Mouse (Mus musculus) lung, postnatal 36 days (tissue): ENCODE results near the gene Gata2.
"Not testable (repeated sequence)": the region's sequence is repeated elsewhere in the genome, so short reads cannot be mapped to it uniquely, and the experiment has no call there.

ENCODE experiments used
- DNase-seq: peaks from one replicate; pipeline ENCODE4 v3.0.0; 2022; ENCODE audit warnings: mixed read lengths

The Gata2 gene

GRCm38 (mm10) chr6:88193433-88194052 lies at the start of gene Gata2:
Gene Gata2, plus strand, starts transcription at chr6:88193891.
- DNase-seq: peak; percentile 50

GRCm38 (mm10) chr6:88145793-88146192 lies 47.9 kb upstream of the Gata2 start:
- no peak for DNase-seq

- peak; percentile 76 for DNase-seq
Measured at GRCm38 (mm10) chr6:88146576-88146975, 47.1 kb upstream of the Gata2 start.

GRCm38 (mm10) chr6:88147411-88148003 lies 46.2 kb upstream of the Gata2 start:
- peak; percentile 91 for DNase-seq

GRCm38 (mm10) chr6:88151335-88151734 lies 42.4 kb upstream of the Gata2 start:
- DNase-seq: no peak

GRCm38 (mm10) chr6:88152127-88152705 lies 41.5 kb upstream of the Gata2 start:
- DNase-seq: peak; percentile 88

GRCm38 (mm10) chr6:88152979-88153378 lies 40.7 kb upstream of the Gata2 start:
- no peak for DNase-seq

GRCm38 (mm10) chr6:88155614-88156013 lies 38.1 kb upstream of the Gata2 start:
- not testable (repeated sequence) for DNase-seq

- no peak for DNase-seq
Measured at GRCm38 (mm10) chr6:88158790-88159189, 34.9 kb upstream of the Gata2 start.

GRCm38 (mm10) chr6:88166054-88166453 lies 27.6 kb upstream of the Gata2 start:
- no peak for DNase-seq

GRCm38 (mm10) chr6:88174191-88174590 lies 19.5 kb upstream of the Gata2 start:
- no peak for DNase-seq

- DNase-seq: no peak
Measured at GRCm38 (mm10) chr6:88174676-88175075, 19.0 kb upstream of the Gata2 start.

- DNase-seq: no peak
Measured at GRCm38 (mm10) chr6:88184671-88185070, 9.0 kb upstream of the Gata2 start.

GRCm38 (mm10) chr6:88188148-88188547 lies 5.5 kb upstream of the Gata2 start:
- DNase-seq: no peak

GRCm38 (mm10) chr6:88189312-88190042 lies 4.2 kb upstream of the Gata2 start:
- peak; percentile 86 for DNase-seq

- DNase-seq: no peak
Measured at GRCm38 (mm10) chr6:88190043-88190309, 3.7 kb upstream of the Gata2 start.

GRCm38 (mm10) chr6:88190310-88191023 lies 3.2 kb upstream of the Gata2 start:
- DNase-seq: peak; percentile 67

- DNase-seq: no peak
Measured at GRCm38 (mm10) chr6:88191024-88191365, 2.7 kb upstream of the Gata2 start.

GRCm38 (mm10) chr6:88191411-88192070 lies 2.1 kb upstream of the Gata2 start:
- DNase-seq: no peak

GRCm38 (mm10) chr6:88192756-88193155 lies 935 bp upstream of the Gata2 start:
- DNase-seq: no peak

GRCm38 (mm10) chr6:88194053-88194977 lies 624 bp downstream of the Gata2 start:
- no peak for DNase-seq

- no peak for DNase-seq
Measured at GRCm38 (mm10) chr6:88194978-88195325, 1.3 kb downstream of the Gata2 start.
